ENCODE assay signal across 9 mouse cellular contexts in genomic region chr1:131688475-131688874, GRCm38 (mm10). TPM values are rescaled to one million over a fixed set of nuclear protein-coding genes. Genes with fewer than 3 reads are reported as not detected.
DNase-seq lines count a peak whose midpoint lies in the region; ATAC-seq and TF ChIP-seq lines count a peak whose summit lies in the region.
"Had no signal": no experiment of that assay in that cellular context is flagged by ENCODE, and none has a peak within 500 bp of the region (broad histone marks: within the 10 kb centered on the region; RNA-seq: fewer than 3 reads in every experiment).

TSS of gene Rab7b (plus strand) at chr1:131688695.

- H3K27me3 ChIP-seq in liver, embryonic 14.5 days (ENCODE audit: control insufficient read depth, insufficient read depth, low read length) = no peaks in the 10 kb centered on the region
- no peaks in the 10 kb centered on the region for H3K27me3 ChIP-seq in stomach, embryonic 15.5 days (replicated peaks)
- no peaks in the 10 kb centered on the region for H3K27me3 ChIP-seq in midbrain, embryonic 15.5 days (replicated peaks)
- H3K27me3 ChIP-seq: heart, embryonic 13.5 days had no signal

- H3K9ac ChIP-seq in liver, embryonic 14.5 days (replicated peaks) = no peak within 1 kb of the TSS
- no peak within 1 kb of the TSS for H3K9ac ChIP-seq in stomach, embryonic 15.5 days
- H3K9ac ChIP-seq in midbrain, embryonic 15.5 days = no peak within 1 kb of the TSS
- H3K9ac ChIP-seq: heart, embryonic 13.5 days had no signal

- 38% methylated on average over 8 of the region's 8 CpGs for WGBS in liver, embryonic 14.5 days (ENCODE audit: insufficient replicate concordance)
- WGBS in stomach, embryonic 15.5 days = 49% methylated on average over 8 of the region's 8 CpGs
- 61% methylated on average over 8 of the region's 8 CpGs for WGBS in midbrain, embryonic 15.5 days

- no peak within 1 kb of the TSS for H3K27ac ChIP-seq in liver, embryonic 14.5 days
- H3K27ac ChIP-seq in stomach, embryonic 15.5 days = peak within 1 kb of the TSS; percentile 14; the same call in 1 of the 2 replicates
- no peak within 1 kb of the TSS for H3K27ac ChIP-seq in midbrain, embryonic 15.5 days

- H3K4me1 ChIP-seq in liver, embryonic 14.5 days (replicated peaks; ENCODE audit: control insufficient read depth in 2 of 2, insufficient read depth in 2 of 2, low read length in 1 of 2) = no peaks in the 10 kb centered on the region; a peak in 1 of 4 replicates
- no peaks in the 10 kb centered on the region for H3K4me1 ChIP-seq in stomach, embryonic 15.5 days
- no peaks in the 10 kb centered on the region for H3K4me1 ChIP-seq in midbrain, embryonic 15.5 days

- H3K4me2 ChIP-seq in liver, embryonic 14.5 days (ENCODE audit: low read depth) = 0 out of 2 replicates have a peak within 1 kb of the TSS, but pooled peaks have one; percentile 3
- H3K4me2 ChIP-seq in stomach, embryonic 15.5 days = peak within 1 kb of the TSS; percentile 36
- H3K4me2 ChIP-seq in midbrain, embryonic 15.5 days = no peak within 1 kb of the TSS
- H3K4me2 ChIP-seq: heart, embryonic 13.5 days had no signal

- DNase-seq in kidney, adult 11 months = peak; percentile 9
- DNase-seq in kidney, adult 9 months = no peak
- DNase-seq in gastrocnemius, adult 18-20 months (ENCODE audit: low spot score) = peak; percentile 72
- DNase-seq in liver, embryonic 14.5 days (ENCODE audit: low read depth in 3 of 3, low spot score in 3 of 3) = peak in 1 of 3 experiments; percentile 10
- DNase-seq in retina, embryonic 14.5 days (ENCODE audit: low spot score) = no peak

- no peak within 1 kb of the TSS for H3K4me3 ChIP-seq in liver, embryonic 14.5 days (ENCODE audit: insufficient read depth in 1 of 2, low read depth in 2 of 2, low read length in 2 of 2)
- H3K4me3 ChIP-seq in stomach, embryonic 15.5 days (replicated peaks) = no peak within 1 kb of the TSS; the same call in 1 of the 2 replicates
- no peak within 1 kb of the TSS for H3K4me3 ChIP-seq in midbrain, embryonic 15.5 days
- H3K4me3 ChIP-seq: heart, embryonic 13.5 days had no signal

- TF ChIP-seq EP300 in liver, embryonic 14.5 days (IDR thresholded peaks at IDR 0.05; ENCODE audit: low read depth) = no peak

- H3K36me3 ChIP-seq in liver, embryonic 14.5 days (replicated peaks; ENCODE audit: control insufficient read depth, insufficient read depth, low read depth) = no peaks in the 10 kb centered on the region
- no peaks in the 10 kb centered on the region for H3K36me3 ChIP-seq in stomach, embryonic 15.5 days
- H3K36me3 ChIP-seq in midbrain, embryonic 15.5 days (replicated peaks) = no peaks in the 10 kb centered on the region
- H3K36me3 ChIP-seq: heart, embryonic 13.5 days had no signal

- no peak for TF ChIP-seq CTCF in liver, embryonic 14.5 days (IDR thresholded peaks at IDR 0.05; ENCODE audit: low read depth)

- no peak for ATAC-seq in liver, embryonic 14.5 days (ENCODE audit: insufficient read depth)
- ATAC-seq in stomach, embryonic 15.5 days (ENCODE audit: insufficient read depth, low FRiP score, low read depth) = peak; percentile 65; the same call in 1 of the 2 replicates
- no peak for ATAC-seq in activated CD4-positive, CD25-positive, alpha-beta regulatory T cell, adult 4 months
- no peak for ATAC-seq in midbrain, embryonic 15.5 days (replicated peaks)

- no peaks in the 10 kb centered on the region for H3K9me3 ChIP-seq in liver, embryonic 14.5 days (ENCODE audit: control insufficient read depth, low read length)
- H3K9me3 ChIP-seq in stomach, embryonic 15.5 days = no peaks in the 10 kb centered on the region
- H3K9me3 ChIP-seq in midbrain, embryonic 15.5 days = no peaks in the 10 kb centered on the region
- H3K9me3 ChIP-seq: heart, embryonic 13.5 days had no signal

RNA-seq across cellular contexts. Expression of gene Rab7b, which starts in this region (rescaled TPM):
- total RNA-seq in gastrocnemius, adult 18-20 months (2021) = 1 to 10 TPM; 2.3 to 2.8 TPM
- 0.32 and 0.42 TPM in 2 replicates for polyA plus RNA-seq in liver, embryonic 14.5 days (2012; rRNA removed)
- polyA plus RNA-seq in liver, embryonic 14.5 days (2014; fragmentation: Nextera tagmentation; extraction: Ambion mirVana) = 0.77 and 0.91 TPM in 2 replicates
- polyA plus RNA-seq in stomach, embryonic 15.5 days (2015; fragmentation: Nextera tagmentation; extraction: Ambion mirVana) = 6.8 and 8.6 TPM in 2 replicates
- not detected for polyA plus RNA-seq in activated CD4-positive, CD25-positive, alpha-beta regulatory T cell, adult 4 months (2017; shearing (Covaris generic))
- 1.1 and 1.2 TPM in 2 replicates for polyA plus RNA-seq in midbrain, embryonic 15.5 days (2015; fragmentation: Nextera tagmentation; extraction: Ambion mirVana)

Comparison
In these comparisons a context has a peak if more than half of its experiments do, and no peak if none do; other contexts are left out.
1. DNase-seq: peak in kidney, adult 11 months (single experiment) and gastrocnemius, adult 18-20 months (single experiment); none in kidney, adult 9 months (single experiment) and retina, embryonic 14.5 days (single experiment).